Comparison of ENCODE assay signal across 36 mouse cellular contexts in the genomic region with DNA sequence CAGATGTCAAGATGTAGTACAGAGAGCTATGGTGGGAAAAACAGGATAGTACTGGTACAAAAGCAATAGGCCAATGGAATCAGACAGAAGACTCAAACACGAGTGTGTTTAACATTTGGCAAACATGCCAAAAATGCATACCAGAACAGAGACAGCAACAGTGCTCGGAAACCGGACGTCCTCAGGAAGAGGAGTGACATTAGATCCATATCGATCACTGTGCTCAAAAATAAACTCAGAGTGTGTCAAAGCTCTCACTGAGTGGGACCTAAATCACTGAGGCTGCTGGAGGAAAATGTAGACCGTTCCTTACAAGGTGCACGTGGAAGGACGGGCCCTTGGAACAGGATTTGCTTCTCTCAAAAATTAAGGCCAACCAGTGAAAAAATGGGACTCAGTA. TPM values are rescaled to one million over a fixed set of nuclear protein-coding genes. Genes with fewer than 3 reads are reported as not detected.
DNase-seq lines count a peak whose midpoint lies in the region; ATAC-seq and TF ChIP-seq lines count a peak whose summit lies in the region.
"Had no signal": no experiment of that assay in that cellular context is flagged by ENCODE, and none has a peak within 500 bp of the region (broad histone marks: within the 10 kb centered on the region; RNA-seq: fewer than 3 reads in every experiment).

No protein-coding gene starts in this region.

- H3K4me2 ChIP-seq in heart, embryonic 11.5 days, result no peak overlapping the region
- H3K4me2 ChIP-seq: embryonic facial prominence, embryonic 12.5 days; hindbrain, embryonic 14.5 days; limb, embryonic 13.5 days; liver, embryonic 11.5 days; midbrain, embryonic 15.5 days had no signal

- H3K36me3 ChIP-seq in heart, embryonic 11.5 days (ENCODE audit: control insufficient read depth, insufficient read depth, low read length), result no peaks in the 10 kb centered on the region
- H3K36me3 ChIP-seq: embryonic facial prominence, embryonic 12.5 days; G1E; limb, embryonic 13.5 days; midbrain, embryonic 10.5 days; midbrain, embryonic 15.5 days had no signal

- no peaks in the 10 kb centered on the region for H3K9me3 ChIP-seq in heart, embryonic 11.5 days (replicated peaks; ENCODE audit: control insufficient read depth, low read length)
- H3K9me3 ChIP-seq: embryonic facial prominence, embryonic 12.5 days; G1E; limb, embryonic 13.5 days; midbrain, embryonic 10.5 days; midbrain, embryonic 15.5 days had no signal

- no peak for TF ChIP-seq CTCF in gastrocnemius, adult 2 months (IDR thresholded peaks at IDR 0.05)

- DNase-seq in gastrocnemius, adult 2 months, result no peak
- no peak for DNase-seq in gastrocnemius, postnatal 25 days
- peak; percentile 46 to 66 for DNase-seq in heart, adult 9 months (ENCODE audit: low spot score in 2 of 2)
- peak; percentile 32 for DNase-seq in testis, postnatal 10 days (ENCODE audit: low spot score)
- no peak for DNase-seq in testis, postnatal 14 days (ENCODE audit: low spot score)
- DNase-seq in natural killer cell, adult 2 months (ENCODE audit: low spot score in 2 of 2), result no peak
- no peak for DNase-seq in adrenal gland, postnatal 10 days
- DNase-seq: adrenal gland, postnatal 14 days; cerebellum, adult 11-12 months; cerebellum, adult 9-11 months; embryo, embryonic 11 days; kidney, postnatal 4 days; right cerebral cortex, postnatal 25 days; spleen, adult 18-20 months; thymus, adult 2 months; thymus, postnatal 36 days had no signal

- WGBS in heart, embryonic 11.5 days (ENCODE audit: insufficient replicate concordance), result 77% methylated on average over 8 of the region's 8 CpGs

- intact Hi-C loops in gastrocnemius, adult 2 months (cut with DNase I), result no loop called here

- no peaks in the 10 kb centered on the region for H3K4me1 ChIP-seq in heart, embryonic 11.5 days (ENCODE audit: control insufficient read depth, insufficient read depth, low read length)
- H3K4me1 ChIP-seq: embryonic facial prominence, embryonic 12.5 days; midbrain, embryonic 10.5 days; midbrain, embryonic 15.5 days had no signal

- H3K27me3 ChIP-seq in heart, embryonic 11.5 days (ENCODE audit: control insufficient read depth, insufficient read depth, low read length), result no peaks in the 10 kb centered on the region
- H3K27me3 ChIP-seq: embryonic facial prominence, embryonic 12.5 days; limb, embryonic 13.5 days; midbrain, embryonic 15.5 days had no signal

- no peak for ATAC-seq in heart, embryonic 11.5 days (replicated peaks; ENCODE audit: insufficient number of reproducible peaks, low FRiP score, low TSS enrichment)
- ATAC-seq: forebrain, embryonic 14.5 days; intestine, postnatal 0 days; midbrain, embryonic 15.5 days had no signal

- H3K9ac ChIP-seq in heart, embryonic 11.5 days (ENCODE audit: low read depth, low read length), result no peak overlapping the region
- H3K9ac ChIP-seq: embryonic facial prominence, embryonic 12.5 days; hindbrain, embryonic 14.5 days; limb, embryonic 13.5 days; midbrain, embryonic 15.5 days had no signal

- peak overlapping the region; percentile 61 for H3K27ac ChIP-seq in gastrocnemius, adult 2 months
- H3K27ac ChIP-seq in heart, embryonic 11.5 days (ENCODE audit: low read depth, low read length), result no peak overlapping the region
- H3K27ac ChIP-seq: embryonic facial prominence, embryonic 12.5 days; hindbrain, embryonic 14.5 days; kidney, postnatal 0 days; limb, embryonic 13.5 days; midbrain, embryonic 10.5 days; midbrain, embryonic 15.5 days had no signal

- H3K4me3 ChIP-seq in gastrocnemius, adult 2 months, result no peak overlapping the region
- H3K4me3 ChIP-seq in heart, embryonic 11.5 days (ENCODE audit: low read depth, low read length), result no peak overlapping the region
- H3K4me3 ChIP-seq: embryonic facial prominence, embryonic 12.5 days; limb, embryonic 13.5 days; midbrain, embryonic 10.5 days; midbrain, embryonic 15.5 days had no signal

RNA-seq across cellular contexts. Expression of gene Gstm1, which starts 15.8 kb away (rescaled TPM):
- total RNA-seq in gastrocnemius, adult 2 months (2021), result 100 to 1,000 TPM; 208 to 217 TPM
- total RNA-seq in gastrocnemius, postnatal 25 days (2021), result 100 to 1,000 TPM; 153 to 158 TPM
- 32.8 and 35.5 TPM in 2 replicates for polyA plus RNA-seq in heart, embryonic 11.5 days (2014; fragmentation: Nextera tagmentation; extraction: Ambion mirVana)
- 100 to 1,000 TPM; 131 to 144 TPM for total RNA-seq in adrenal gland, postnatal 10 days (2021)
- total RNA-seq: G1E had no signal

RNA-seq across cellular contexts. Expression of gene Gstm2, which starts 15.8 kb away (rescaled TPM):
- total RNA-seq in gastrocnemius, adult 2 months (2021), result 100 to 1,000 TPM in 1 of 2 experiments, 10 to 100 TPM in 1; 63.0 to 111 TPM
- 100 to 1,000 TPM in 1 of 2 experiments, 10 to 100 TPM in 1; 77.6 to 100 TPM for total RNA-seq in gastrocnemius, postnatal 25 days (2021)
- 52.0 and 57.5 TPM in 2 replicates for polyA plus RNA-seq in heart, embryonic 11.5 days (2014; fragmentation: Nextera tagmentation; extraction: Ambion mirVana)
- total RNA-seq in adrenal gland, postnatal 10 days (2021), result 100 to 1,000 TPM in 1 of 2 experiments, 10 to 100 TPM in 1; 95.5 to 101 TPM
- total RNA-seq: G1E; neutrophil, adult 5-6 weeks had no signal
- polyA plus RNA-seq: G1E had no signal

RNA-seq across cellular contexts. Expression of gene Gstm3, which starts 32.9 kb away (rescaled TPM):
- total RNA-seq in gastrocnemius, adult 2 months (2021), result not detected
- total RNA-seq in gastrocnemius, postnatal 25 days (2021), result not detected
- 0.13 TPM in 1 of 2 replicates, not detected in the other for polyA plus RNA-seq in heart, embryonic 11.5 days (2014; fragmentation: Nextera tagmentation; extraction: Ambion mirVana)
- total RNA-seq in adrenal gland, postnatal 10 days (2021), result under 1 TPM; 0.39 to 0.51 TPM
- total RNA-seq: G1E; gastrocnemius, adult 8-10 months; hematopoietic stem cell, adult 5-6 weeks; layer of hippocampus, adult 8-10 months; layer of hippocampus, postnatal 25 days; left cerebral cortex, adult 8-10 months; left cerebral cortex, postnatal 36 days; neutrophil, adult 5-6 weeks had no signal
- polyA plus RNA-seq: embryonic facial prominence, embryonic 12.5 days; forebrain, embryonic 14.5 days; G1E; heart, embryonic 14.5 days; hindbrain, embryonic 14.5 days; limb, embryonic 13.5 days; midbrain, embryonic 10.5 days; neural tube, embryonic 11.5 days had no signal

RNA-seq across cellular contexts. Expression of gene Gstm4, which starts 42.7 kb away (rescaled TPM):
- 10 to 100 TPM; 10.9 to 12.1 TPM for total RNA-seq in gastrocnemius, adult 2 months (2021)
- total RNA-seq in gastrocnemius, postnatal 25 days (2021), result 10 to 100 TPM; 11.8 to 12.1 TPM
- 14.7 and 17.7 TPM in 2 replicates for polyA plus RNA-seq in heart, embryonic 11.5 days (2014; fragmentation: Nextera tagmentation; extraction: Ambion mirVana)
- total RNA-seq in adrenal gland, postnatal 10 days (2021), result 10 to 100 TPM; 12.8 to 13.3 TPM
- total RNA-seq: G1E had no signal
- polyA plus RNA-seq: G1E had no signal

RNA-seq across cellular contexts. Expression of gene Gstm6, which starts 58.5 kb away (rescaled TPM):
- under 1 TPM in 1 of 2 experiments, not detected in 1; 0.36 TPM for total RNA-seq in gastrocnemius, adult 2 months (2021)
- total RNA-seq in gastrocnemius, postnatal 25 days (2021), result under 1 TPM; 0.38 to 1.00 TPM
- polyA plus RNA-seq in heart, embryonic 11.5 days (2014; fragmentation: Nextera tagmentation; extraction: Ambion mirVana), result 11.7 TPM in 2 replicates
- 1 to 10 TPM; 3.9 to 5.6 TPM for total RNA-seq in adrenal gland, postnatal 10 days (2021)
- total RNA-seq: hematopoietic stem cell, adult 5-6 weeks; neutrophil, adult 5-6 weeks had no signal
- polyA plus RNA-seq: G1E had no signal

Comparison
In these comparisons a context has a peak if more than half of its experiments do, and no peak if none do; other contexts are left out.
1. DNase-seq: peak in heart, adult 9 months (2 of 2) and testis, postnatal 10 days (single experiment); none in gastrocnemius, adult 2 months (single experiment), gastrocnemius, postnatal 25 days (single experiment), testis, postnatal 14 days (single experiment), natural killer cell, adult 2 months (0 of 2) and adrenal gland, postnatal 10 days (single experiment).